Mouse (Mus musculus) megakaryocyte-erythroid progenitor cell, adult 5-6 weeks (primary cell): ENCODE measurements around the gene Acox2. TPM values are rescaled to one million over a fixed set of nuclear protein-coding genes. Genes with fewer than 3 reads are reported as not detected.

ENCODE experiments used
- ATAC-seq: replicated peaks from 2 replicates; pipeline ENCODE4 v1.8.0; 2016; ENCODE audit warnings: mild to moderate bottlenecking, inconsistent platforms; ENCODE audit not compliant: severe bottlenecking, poor library complexity, low FRiP score, low TSS enrichment
- total RNA-seq, 2 experiments: library from RNA; stranded (forward) in 1 of 2; stranded (reverse) in 1 of 2; fragments of 200-1000, 215-1000 nt in 1 of 2; fragments of >200 nt in 1 of 2; fragmentation: Nextera tagmentation in 1 of 2; gene quantifications; 2 replicates each; pipeline ENCODE4 v1.2.3; 2014 to 2017

Acox2 gene
- total RNA-seq, 2 experiments from 2014 or later = not detected

DNA sequence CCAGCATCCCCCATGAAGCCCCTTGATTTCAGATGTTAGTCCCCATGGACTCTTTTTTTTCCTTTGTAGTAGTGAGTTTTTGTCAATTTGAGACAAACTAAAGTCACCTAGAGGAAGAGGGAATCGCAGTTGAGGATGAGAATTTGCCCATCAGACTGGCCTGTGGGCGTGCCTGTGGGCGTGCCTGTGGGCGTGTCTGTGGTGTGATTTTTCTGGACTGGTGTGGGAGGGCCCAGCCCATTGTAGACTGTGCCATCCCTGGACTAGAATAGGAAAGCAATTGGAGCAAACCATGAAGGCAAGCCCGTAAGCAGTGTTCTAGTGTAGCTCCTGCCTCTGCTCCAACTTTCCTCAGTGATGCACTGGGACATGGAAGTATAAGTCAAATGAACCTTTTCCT, 82.9 kb downstream of the Acox2 start:
- no peak for ATAC-seq

Other genes starting within 250 kb of the Acox2 start
- 33.0 and 33.6 TPM in 2 replicates for gene Rpp14, start 179.0 kb downstream of the Acox2 start, total RNA-seq (2014; fragmentation: Nextera tagmentation)
- 76.5 and 88.3 TPM in 2 replicates for gene Rpp14, start 179.0 kb downstream of the Acox2 start, total RNA-seq (2017)
- 6.7 and 13.2 TPM in 2 replicates for gene Pxk, start 161.1 kb downstream of the Acox2 start, total RNA-seq (2014; fragmentation: Nextera tagmentation)
- gene Pxk, start 161.1 kb downstream of the Acox2 start, total RNA-seq (2017) = 4.1 and 4.8 TPM in 2 replicates
- 108 and 124 TPM in 2 replicates for gene Pdhb, start 86.3 kb downstream of the Acox2 start, total RNA-seq (2014; fragmentation: Nextera tagmentation)
- gene Pdhb, start 86.3 kb downstream of the Acox2 start, total RNA-seq (2017) = 177 and 210 TPM in 2 replicates
- gene Kctd6, start 45.2 kb downstream of the Acox2 start, total RNA-seq (2014; fragmentation: Nextera tagmentation) = 9.3 and 10.7 TPM in 2 replicates
- 5.5 and 8.1 TPM in 2 replicates for gene Kctd6, start 45.2 kb downstream of the Acox2 start, total RNA-seq (2017)
- not detected in 2 replicates for gene Fam107a, start 58.7 kb upstream of the Acox2 start, total RNA-seq (2014; fragmentation: Nextera tagmentation)
- not detected in 2 replicates for gene Fam107a, start 58.7 kb upstream of the Acox2 start, total RNA-seq (2017)
- not detected in 2 replicates for gene Oit1, start 119.4 kb upstream of the Acox2 start, total RNA-seq (2014; fragmentation: Nextera tagmentation)
- gene Oit1, start 119.4 kb upstream of the Acox2 start, total RNA-seq (2017) = not detected in 2 replicates